Mouse (Mus musculus): ENCODE data around the gene Vrk2.

Gene Vrk2

DNA sequence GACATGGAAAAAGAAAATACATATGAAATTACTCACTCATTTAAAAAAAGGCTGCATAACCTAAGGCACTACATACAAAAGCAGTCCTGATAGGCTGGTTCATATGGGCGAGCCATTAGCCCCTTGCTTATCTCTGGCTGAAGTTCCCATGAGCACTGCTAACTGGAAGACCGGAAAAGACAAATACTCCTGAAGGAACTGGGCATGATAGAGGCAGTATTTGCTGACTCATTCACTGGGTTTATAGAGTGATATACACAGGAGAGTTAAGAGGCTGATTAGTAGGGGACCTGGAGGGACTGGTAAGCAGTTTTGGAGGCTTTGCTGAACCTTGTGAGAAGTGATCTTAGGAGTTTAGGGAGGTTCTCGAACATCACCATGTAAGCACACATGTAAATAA, 42.2 kb downstream of the Vrk2 start:
- DNase-seq (ENCODE audit: low read depth, low spot score): peak; percentile 7

DNA sequence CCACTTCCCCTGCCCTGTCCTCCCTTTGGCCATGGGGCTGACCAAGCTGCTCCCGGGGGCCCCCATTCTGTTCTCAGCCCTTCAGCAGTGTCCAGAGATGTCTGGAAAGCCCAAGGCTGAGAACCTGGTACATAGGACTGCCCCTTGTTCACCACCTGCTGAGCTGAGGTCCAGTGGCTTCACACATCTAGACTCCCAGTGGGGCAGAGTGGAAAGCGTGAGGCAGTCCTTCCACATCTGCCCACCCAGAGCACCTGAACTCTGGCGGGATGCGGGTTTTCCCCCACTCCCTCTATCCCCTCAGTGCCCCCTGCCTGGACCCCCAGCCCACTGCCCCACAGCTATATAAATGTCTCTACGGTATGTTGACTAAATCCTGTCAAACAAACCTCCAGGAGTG, 56.0 kb downstream of the Vrk2 start:
- DNase-seq (ENCODE audit: low read depth, low spot score): no peak

DNA sequence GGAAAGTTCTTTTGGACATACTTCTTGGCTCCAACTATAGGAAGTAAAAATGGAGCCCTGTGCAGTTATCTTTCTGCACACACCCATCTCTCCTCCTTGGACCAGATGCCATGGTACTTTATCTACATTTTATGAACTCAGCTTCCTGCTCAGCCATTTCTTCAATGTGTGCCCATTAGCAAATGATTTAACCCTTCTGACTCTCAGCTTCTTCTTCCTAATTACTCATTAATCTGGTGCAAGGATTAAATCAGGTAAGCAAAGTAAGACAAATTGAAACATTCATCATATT, 60.0 kb downstream of the Vrk2 start:
- no peak for DNase-seq (ENCODE audit: low read depth, low spot score)

DNA sequence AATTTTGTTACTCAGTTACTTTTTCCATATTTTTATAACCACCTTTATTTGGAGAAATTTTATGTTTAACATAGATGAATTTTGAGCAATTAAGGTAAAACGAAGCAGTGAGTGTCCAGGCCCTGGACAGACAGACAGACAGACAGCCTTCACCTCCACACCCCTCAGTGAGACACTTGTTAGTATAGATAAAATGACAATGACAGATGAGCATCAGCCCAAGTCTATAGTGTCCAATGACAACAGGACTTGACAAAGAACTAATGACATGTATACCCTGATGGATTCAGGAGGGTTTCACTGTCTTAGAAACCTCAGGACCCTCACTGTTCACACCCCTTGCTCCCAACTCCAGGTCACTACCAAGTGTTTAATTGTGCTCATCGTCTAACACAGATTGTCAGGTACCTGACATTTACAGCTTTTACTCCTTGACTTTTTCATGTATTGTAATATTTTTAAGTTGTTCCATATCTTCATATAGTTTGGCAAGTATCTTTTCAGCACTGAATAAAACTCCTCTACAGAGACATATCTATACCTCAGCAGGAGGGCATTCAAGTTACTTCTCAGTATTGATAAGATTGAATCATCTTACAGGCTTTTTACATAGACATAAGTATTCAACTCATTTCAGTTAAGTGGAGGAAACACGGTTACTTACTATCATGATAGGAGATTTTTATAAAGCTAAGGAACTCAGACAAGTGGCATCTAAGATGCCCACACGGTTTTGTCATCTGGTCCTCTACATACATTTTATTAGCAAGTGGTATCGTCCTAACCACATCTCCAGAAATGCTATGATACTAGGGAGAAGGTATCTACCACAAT, 60.6 kb downstream of the Vrk2 start:
- DNase-seq (ENCODE audit: low read depth, low spot score): no peak

DNA sequence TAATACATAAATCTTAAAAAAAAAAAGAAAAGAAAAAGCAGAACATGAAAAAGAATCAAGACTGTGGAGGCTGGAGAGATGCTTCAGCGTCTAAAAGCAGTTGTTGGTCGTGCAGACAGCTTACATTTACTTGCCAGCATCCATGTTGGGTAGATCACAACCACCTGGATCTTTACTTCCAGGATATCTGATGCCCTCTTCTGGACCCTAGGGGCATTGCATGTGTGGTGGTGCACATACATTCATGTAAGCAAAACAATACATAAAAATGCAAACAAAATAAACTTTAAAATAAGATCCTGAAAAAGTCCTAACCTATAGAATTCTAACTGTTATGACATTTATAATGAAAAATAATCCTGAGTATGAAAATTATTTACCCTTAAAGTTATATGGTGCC, 66.9 kb downstream of the Vrk2 start:
- DNase-seq (ENCODE audit: low read depth, low spot score): peak; percentile 14

DNA sequence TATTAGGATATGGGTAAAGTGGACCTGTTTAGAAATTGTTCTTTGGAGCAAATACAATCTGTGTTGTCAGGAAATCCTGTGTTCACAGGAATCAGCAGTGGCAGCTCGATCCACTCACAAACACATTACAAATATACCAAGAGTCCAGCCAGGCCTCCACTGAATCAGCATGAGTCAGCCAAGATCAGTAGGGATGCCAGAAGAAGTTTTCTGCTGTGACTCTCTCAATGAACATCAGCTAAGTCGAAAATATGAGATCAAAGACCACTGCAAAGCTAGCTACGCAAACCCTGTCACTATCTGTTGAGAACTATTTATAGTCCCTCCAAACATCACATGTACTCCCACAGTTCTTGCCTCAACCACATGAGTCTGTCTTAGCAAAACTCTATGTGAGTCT, 74.8 kb downstream of the Vrk2 start:
- peak; percentile 72 for DNase-seq (ENCODE audit: low read depth, low spot score)

DNA sequence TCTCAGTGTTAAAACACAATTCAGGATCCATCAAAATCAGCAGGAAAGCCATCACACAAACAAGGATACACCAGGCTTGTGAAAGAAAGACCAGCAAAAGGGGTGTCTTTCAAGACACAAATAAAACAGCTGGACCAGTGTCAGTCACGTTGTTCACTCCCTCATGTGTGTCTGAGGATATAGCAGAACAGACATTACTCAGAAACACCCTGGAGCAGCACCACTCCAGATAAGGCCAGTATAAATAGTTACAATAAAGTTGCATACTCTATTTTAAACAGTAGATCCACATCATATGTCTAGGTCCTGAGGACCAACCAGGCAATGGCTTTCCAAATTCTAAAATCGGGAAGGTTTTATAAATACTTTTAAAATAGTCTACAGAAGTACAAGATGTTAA, 77.7 kb downstream of the Vrk2 start:
- no peak for DNase-seq (ENCODE audit: low read depth, low spot score)

DNA sequence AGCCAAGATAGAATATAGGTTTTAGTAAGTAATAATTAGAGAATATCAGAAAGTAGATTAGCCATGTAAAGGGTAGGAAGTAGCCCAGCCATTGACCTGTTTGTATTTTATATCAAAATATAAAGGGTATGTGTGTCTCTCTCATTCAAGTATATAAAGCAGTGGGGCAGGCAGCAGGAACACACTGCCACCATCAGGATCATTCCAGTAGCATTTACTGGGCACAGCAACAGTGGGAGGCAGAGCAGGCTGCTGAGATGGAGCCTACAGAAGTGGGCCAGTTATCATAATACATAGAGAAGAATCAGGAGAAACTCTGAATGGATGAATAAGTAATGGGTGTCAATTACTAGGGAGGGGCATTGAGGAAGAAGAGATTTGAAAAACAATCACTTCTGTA, 80.1 kb downstream of the Vrk2 start:
- no peak for DNase-seq (ENCODE audit: low read depth, low spot score)

DNA sequence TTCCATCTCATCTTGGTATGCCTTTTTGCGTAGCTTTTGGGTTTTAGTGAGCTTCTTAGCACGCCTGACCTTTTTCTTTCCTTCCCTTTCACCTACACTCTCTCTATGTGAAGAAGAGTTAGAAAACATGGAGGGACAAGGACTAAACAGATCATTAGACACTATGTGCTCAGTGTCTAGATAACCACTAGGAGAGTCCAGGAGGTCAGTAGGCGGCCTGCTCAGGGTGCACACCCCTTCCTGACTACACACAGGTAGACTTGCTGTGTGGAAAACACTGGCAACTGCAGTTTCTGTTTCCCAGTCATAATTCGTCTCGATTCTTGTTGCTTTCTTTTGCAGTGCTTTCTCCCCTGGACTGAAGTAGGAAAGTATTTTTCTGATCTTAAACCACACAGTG, 97.8 kb downstream of the Vrk2 start:
- no peak for DNase-seq (ENCODE audit: low read depth, low spot score)

DNA sequence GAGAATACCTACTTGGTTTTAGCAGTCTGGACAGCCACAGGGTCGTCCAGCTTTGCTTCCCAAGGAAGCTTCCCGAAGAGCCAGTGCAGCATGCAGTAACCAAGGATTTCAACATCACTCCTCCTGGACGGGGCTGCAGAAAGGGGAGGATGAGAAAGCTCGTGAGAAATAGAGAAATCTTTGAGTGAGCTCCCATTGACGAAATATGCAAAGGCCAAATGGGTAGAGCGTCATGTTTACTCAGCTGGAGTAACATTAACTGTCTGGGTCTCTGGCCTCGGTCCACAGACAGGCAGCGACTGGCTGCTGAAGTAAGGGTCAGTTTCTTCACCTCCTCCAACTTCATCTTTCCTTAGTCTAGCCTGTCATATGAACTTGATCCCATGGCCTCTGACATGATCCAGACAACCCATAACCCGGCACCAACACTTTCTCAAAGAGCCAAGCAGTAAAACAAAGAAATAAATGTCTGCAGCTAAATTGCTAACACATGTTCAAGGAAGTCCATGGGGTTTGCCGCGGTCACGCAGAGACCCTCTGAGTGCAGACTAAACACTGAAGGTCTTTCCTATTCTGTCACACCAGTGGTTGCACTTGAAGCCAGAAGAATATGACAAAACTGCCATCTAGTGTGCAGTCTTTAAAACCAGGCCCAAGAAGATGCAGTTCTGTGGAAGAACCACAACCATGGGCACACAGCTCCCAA, 103.9 kb downstream of the Vrk2 start:
- peak; percentile 14 for DNase-seq (ENCODE audit: low read depth, low spot score)

DNA sequence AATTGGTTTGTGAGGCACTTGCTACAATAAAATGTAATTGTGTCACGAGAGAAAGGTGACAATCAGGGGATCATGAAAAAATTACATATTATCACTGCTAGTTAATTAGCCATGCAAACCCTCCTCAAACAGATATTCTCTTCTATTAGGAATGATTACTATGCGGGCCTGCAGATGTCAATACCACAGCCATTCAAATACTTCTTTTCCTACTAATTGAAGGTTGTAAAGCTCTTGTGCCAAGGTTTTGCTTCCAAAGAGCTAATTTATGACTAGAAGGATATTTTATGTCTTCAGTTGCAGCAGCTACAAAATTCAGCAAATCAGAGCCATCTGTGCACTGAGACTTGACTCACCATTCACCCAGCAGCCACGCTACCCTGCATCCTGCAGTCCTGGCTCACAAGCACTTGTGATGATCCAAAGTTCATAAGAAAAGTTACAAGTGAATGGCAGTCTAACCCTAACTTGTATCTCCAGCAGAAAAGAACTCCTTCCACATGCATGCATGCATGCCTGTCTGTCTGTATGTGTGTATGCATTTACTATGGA, 112.0 kb downstream of the Vrk2 start:
- no peak for DNase-seq (ENCODE audit: low read depth, low spot score)

DNA sequence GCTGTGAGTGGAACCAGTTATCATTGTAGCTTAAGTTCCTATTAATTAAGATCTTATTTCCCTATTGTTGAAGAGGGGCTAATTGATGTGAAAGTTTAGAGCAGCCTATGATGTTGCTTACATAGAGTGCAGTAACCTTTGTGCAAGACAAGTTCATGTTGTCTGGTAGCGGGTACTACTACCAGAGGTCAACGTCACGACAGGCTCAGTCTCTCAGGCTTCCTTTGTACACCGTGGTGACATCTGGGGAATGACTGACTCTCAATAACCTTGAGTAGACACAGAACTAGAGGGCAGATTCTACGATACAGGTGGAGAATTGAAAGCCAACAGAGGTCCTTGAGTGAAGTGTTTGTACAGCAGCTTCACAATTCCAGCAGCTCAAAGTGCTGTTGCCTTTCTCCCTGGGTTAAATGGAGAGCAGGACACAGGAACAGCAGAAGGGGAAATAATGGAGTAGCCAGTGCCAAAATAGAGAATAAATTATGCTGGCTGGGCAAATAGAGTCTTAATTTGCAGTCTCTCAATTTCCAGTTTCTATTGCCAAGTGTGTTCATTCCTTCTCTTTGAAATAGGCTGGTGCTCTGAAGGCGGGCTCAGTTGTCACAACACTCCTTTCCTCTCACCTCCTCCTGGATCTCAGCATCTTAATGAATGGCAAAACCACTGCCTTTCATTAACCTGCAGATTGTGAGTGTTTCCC, 116.6 kb downstream of the Vrk2 start:
- no peak for DNase-seq (ENCODE audit: low read depth, low spot score)

DNA sequence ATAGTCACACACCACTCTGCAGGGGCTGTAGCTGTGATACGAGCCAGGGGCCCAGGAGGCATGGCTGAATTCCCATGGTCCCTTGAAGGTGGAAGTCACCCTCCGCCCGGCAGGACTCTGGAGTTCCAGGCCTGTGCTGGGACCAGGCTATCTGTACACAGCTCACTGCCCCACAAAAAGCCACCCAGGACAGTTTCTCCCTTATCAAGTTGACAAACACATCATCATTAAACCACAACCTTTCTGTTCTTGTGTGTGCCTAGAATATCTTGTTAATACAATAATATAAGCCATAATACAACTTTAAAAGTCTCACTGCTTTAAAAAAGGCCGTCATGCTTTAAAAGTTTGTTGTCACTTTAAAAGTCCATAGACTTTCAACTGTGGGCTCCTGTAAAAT, 139.7 kb downstream of the Vrk2 start:
- DNase-seq (ENCODE audit: low read depth, low spot score): no peak

DNA sequence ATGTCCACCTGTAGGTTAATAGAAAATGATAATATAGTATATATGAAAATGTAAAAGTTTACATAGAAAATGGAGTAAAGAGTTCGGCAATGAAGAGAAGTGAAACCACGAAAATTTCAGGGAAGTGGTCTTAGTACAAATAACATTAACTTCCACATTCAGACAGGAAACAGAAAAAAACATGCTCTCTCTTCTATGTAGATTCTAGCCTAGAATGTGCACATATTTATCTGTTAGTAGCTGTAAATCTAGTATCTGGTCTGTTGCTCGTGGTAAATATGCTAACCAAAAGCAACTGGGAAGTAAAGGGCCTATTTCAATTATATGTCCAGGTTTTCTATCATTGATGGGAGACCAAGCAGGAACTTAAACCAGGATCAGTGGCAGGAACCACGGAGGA, 141.1 kb downstream of the Vrk2 start:
- DNase-seq (ENCODE audit: low read depth, low spot score): no peak

DNA sequence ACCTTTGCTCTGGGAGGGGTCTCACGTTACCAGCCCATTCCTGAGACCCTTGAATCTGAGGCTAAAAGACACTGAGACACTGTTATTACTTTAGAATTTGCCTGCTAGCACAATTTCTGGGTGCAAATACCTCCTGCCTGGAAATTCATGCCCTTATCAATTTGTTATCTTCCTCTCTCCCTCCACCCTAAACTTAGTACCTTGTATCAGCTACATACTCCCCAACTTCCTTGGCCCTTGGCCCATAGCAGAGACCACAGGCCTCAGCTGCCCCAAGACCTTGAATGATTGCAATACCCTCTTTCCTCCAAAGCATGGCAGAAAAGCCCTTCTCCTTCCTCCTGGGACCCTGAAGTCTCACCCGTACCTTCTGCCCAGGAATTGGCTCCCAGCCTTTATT, 142.6 kb downstream of the Vrk2 start:
- no peak for DNase-seq (ENCODE audit: low read depth, low spot score)

DNA sequence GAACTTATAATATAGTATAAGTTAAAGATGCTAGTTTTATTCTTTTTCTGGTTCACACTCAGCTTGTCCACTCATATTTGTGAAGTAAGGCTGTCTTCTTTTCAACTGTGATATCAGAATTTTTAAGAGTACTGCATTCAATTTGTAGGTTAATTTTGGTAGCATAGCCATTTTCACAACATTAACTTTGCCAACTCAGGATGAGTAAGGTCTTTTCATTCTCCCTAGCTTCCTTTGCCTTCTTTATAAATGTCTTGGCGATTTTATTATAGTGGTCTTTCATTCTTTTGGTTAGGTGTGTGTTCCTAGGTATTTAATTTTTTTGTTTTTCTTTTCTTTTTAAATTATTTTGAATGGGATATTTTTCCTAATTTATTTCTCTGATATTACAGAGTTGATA, 143.2 kb downstream of the Vrk2 start:
- no peak for DNase-seq (ENCODE audit: low read depth, low spot score)

DNA sequence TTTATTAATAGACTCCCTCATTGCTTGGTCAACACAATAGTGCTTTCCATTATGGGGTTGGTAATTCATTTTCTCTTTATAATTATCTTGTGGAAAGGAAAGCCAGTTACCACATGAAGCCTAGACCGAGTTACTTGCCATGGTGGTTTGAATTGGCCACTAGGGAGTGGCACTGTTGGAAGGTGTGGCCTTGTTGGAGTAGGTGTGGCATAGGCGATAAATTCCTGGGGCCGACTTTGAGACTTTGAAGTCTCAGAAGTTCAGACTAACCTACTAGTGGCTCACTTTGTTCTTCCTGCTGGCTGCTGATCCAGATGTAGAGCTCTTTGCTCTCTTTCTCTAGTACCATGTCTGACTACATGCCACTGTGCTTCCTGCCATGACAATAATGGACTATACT, 144.0 kb downstream of the Vrk2 start:
- DNase-seq (ENCODE audit: low read depth, low spot score): no peak

DNA sequence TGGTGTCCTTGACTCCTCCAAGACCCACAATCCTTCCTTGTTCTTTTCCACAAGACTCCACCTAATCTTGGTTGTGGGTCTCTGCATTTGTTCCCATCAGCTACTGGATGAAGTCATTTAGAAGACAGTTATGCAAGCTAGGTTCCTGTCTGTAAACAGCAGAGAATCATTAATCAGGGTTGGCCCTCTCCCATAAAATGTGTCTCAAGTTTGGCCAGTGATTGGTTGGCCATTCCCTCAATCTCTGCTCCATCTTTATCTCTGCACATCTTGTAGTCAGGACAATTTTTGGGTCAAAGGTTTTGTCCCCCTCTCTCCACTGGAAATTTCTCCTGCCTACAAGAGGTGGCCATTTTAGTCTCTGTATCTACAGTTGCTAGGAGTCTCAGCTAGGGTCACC, 149.4 kb downstream of the Vrk2 start:
- no peak for DNase-seq (ENCODE audit: low read depth, low spot score)

DNA sequence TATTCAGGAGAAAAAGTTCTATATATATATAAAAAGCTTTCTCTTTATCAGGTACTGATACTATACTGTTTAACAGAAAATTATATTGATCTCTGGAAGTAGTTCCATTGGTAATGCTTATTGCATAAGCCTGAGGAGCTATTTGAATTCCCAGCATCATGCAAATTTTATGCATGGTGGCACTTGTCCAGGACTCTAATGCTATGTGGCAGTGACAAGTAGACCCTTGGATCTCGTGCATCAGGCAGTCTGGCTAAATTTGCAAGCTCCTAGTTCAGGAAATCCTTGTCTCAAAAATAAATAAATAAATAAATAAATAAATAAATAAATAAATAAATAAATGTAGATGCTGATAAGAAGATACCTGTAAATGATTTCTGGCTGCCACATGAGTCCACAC, 152.7 kb downstream of the Vrk2 start:
- DNase-seq (ENCODE audit: low read depth, low spot score): no peak

DNA sequence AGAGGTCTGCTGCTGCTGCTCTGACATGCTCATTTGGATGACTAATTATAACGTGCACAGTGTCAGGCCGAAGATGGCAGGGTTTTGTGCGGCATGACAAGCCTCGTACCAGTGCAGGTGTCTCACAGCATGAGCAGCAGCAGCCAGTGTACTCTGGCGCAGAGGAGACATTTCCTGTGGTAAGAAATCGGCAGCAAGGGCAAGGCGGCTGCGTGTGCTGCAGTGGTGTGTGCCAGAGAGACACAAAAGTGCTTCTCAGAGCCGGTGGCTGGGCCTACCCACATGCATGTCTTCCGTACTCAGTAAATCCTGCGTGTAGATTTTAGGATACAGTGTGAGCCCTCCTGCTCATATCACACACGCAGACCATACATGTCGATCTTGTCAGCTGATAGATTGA, 156.0 kb downstream of the Vrk2 start:
- DNase-seq (ENCODE audit: low read depth, low spot score): no peak

DNA sequence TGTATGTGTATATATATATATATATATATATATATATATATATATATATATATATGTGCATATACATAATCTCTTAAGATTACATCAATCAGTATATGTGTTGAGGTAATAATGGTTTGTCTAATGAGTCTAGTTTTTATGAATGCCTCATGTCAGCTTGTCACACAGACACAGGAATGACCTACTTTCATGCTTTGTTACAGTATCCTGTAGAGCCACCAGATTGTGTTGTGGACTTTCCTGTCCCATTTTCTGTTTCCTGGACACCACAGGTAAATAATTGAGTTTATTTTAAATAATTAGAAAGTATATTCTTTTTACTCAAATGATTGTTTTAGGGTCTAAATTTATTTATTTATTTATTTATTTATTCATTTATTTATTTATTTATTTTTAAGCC, 159.6 kb downstream of the Vrk2 start:
- DNase-seq (ENCODE audit: low read depth, low spot score): no peak

DNA sequence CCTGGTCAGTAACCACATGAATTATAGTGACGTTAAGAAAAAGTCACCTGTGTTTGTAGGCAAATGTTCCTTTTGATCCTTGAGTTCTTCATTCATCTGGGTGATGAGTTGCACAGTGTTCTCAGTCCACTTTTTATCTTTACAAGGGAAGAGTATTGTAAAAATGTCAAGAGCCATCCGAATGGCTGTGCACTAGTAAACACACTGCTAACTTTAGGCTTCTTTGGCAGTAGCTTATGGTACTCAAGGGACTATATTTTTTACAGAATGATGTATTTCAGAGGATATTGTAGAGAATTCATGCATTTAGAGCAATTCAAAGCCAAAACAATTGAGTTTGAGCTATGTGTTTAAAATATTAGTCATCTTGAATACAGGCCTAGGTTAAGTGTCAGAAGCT, 172.3 kb downstream of the Vrk2 start:
- no peak for DNase-seq (ENCODE audit: low read depth, low spot score)
